Mouse (Mus musculus) myocyte (in vitro differentiated cells): ENCODE measurements around the gene Moxd1. TPM values are rescaled to one million over a fixed set of nuclear protein-coding genes. Genes with fewer than 3 reads are reported as not detected.
"Not testable (repeated sequence)": the region's sequence is repeated elsewhere in the genome, so short reads cannot be mapped to it uniquely, and the experiment has no call there.

ENCODE experiments used
- H3K27me3 ChIP-seq: one replicate; pipeline ENCODE4 v1.6.1; 2011; ENCODE audit not compliant: control insufficient read depth, insufficient read depth, insufficient read length
- H3K36me3 ChIP-seq: one replicate; pipeline ENCODE4 v1.6.1; 2011; ENCODE audit not compliant: control insufficient read depth, insufficient read depth
- H3K4me2 ChIP-seq: one replicate; pipeline ENCODE4 v1.6.1; 2011; ENCODE audit warnings: low read depth, control low read depth
- H3K4me3 ChIP-seq: one replicate; pipeline ENCODE4 v1.5.1; 2011; ENCODE audit warnings: mild to moderate bottlenecking, control low read depth, moderate library complexity
- H3K79me2 ChIP-seq: one replicate; pipeline ENCODE4 v1.6.1; 2011; ENCODE audit not compliant: control insufficient read depth, insufficient read depth
- H3ac ChIP-seq: one replicate; pipeline ENCODE4 v1.6.1; 2011; ENCODE audit not compliant: control insufficient read depth, insufficient read length
- CEBPB ChIP-seq: IDR thresholded peaks from 2 replicates; pipeline ENCODE4 v1.6.1; 2011; ENCODE audit warnings: mild to moderate bottlenecking, moderate library complexity; ENCODE audit not compliant: poor library complexity, insufficient read depth, severe bottlenecking
- E2F4 ChIP-seq: IDR thresholded peaks from one replicate; pipeline ENCODE4 v1.6.1; 2011; ENCODE audit warnings: mild to moderate bottlenecking, control low read depth, moderate library complexity; ENCODE audit not compliant: insufficient read depth
- MAX ChIP-seq: IDR thresholded peaks from one replicate; pipeline ENCODE4 v1.6.1; 2011; ENCODE audit warnings: low read depth, mild to moderate bottlenecking, control low read depth
- MYOD1 ChIP-seq, 3 experiments: IDR thresholded peaks; one replicate each; pipeline ENCODE4 v1.6.1; 2011; ENCODE audit warnings: control low read depth in 2 of 3, low read depth in 2 of 3, mild to moderate bottlenecking in 2 of 3, moderate library complexity in 1 of 3; ENCODE audit not compliant: insufficient read length in 2 of 3, control insufficient read depth in 1 of 3
- MYOG ChIP-seq, 3 experiments: IDR thresholded peaks; one replicate each; pipeline ENCODE4 v1.6.1; 2011; ENCODE audit warnings: control low read depth in 2 of 3, low read depth in 2 of 3, mild to moderate bottlenecking in 2 of 3; ENCODE audit not compliant: insufficient read length in 2 of 3, control insufficient read depth in 1 of 3, insufficient read depth in 1 of 3
- POLR2A ChIP-seq: IDR thresholded peaks from one replicate; pipeline ENCODE4 v1.6.1; 2011; ENCODE audit warnings: low read depth, mild to moderate bottlenecking, control low read depth, moderate library complexity; ENCODE audit not compliant: insufficient read length
- POLR2AphosphoS2 ChIP-seq: IDR thresholded peaks from one replicate; pipeline ENCODE4 v1.6.1; 2011; ENCODE audit warnings: low read depth, control low read depth; ENCODE audit not compliant: insufficient read length
- REST ChIP-seq: IDR thresholded peaks from one replicate; pipeline ENCODE4 v1.6.1; 2011; ENCODE audit warnings: mild to moderate bottlenecking, control low read depth, moderate library complexity; ENCODE audit not compliant: insufficient read depth, insufficient read length
- SRF ChIP-seq: IDR thresholded peaks from one replicate; pipeline ENCODE4 v1.6.1; 2011; ENCODE audit warnings: low read depth; ENCODE audit not compliant: control insufficient read depth, insufficient read length
- TCF12 ChIP-seq: IDR thresholded peaks from one replicate; pipeline ENCODE4 v1.6.1; 2011; ENCODE audit warnings: mild to moderate bottlenecking, control low read depth; ENCODE audit not compliant: poor library complexity, insufficient read depth, severe bottlenecking
- TCF3 ChIP-seq: IDR thresholded peaks from one replicate; pipeline ENCODE4 v1.6.1; 2011; ENCODE audit warnings: low read depth, control low read depth; ENCODE audit not compliant: insufficient read length
- USF1 ChIP-seq: IDR thresholded peaks from one replicate; pipeline ENCODE4 v1.6.1; 2011; ENCODE audit warnings: low read depth, mild to moderate bottlenecking, control low read depth, moderate library complexity
- polyA plus RNA-seq: library from polyadenylated mRNA; unstranded; fragments of >200 nt; fragmentation: generic; extraction: Trizol; gene quantifications from one replicate; pipeline ENCODE4 v1.2.1, GENCODE M21; 2012; ENCODE audit warnings: missing spikeins

The Moxd1 gene
- polyA plus RNA-seq, 1 experiment, result not detected

GRCm38 (mm10) chr10:24317126-24317836 is 94.0 kb downstream of the Moxd1 start:
- Histone ChIP-seq H3ac (no peak overlapping the region), H3K4me2 (no peak overlapping the region), H3K4me3 (no peak overlapping the region), H3K79me2 (no peaks in the 10 kb centered on the region), H3K27me3 (peaks cover 18% of the 10 kb centered on the region), H3K36me3 (no peaks in the 10 kb centered on the region)
- no peak for TF ChIP-seq REST

- Histone ChIP-seq H3K36me3 (no peaks in the 10 kb centered on the region), H3K79me2 (no peaks in the 10 kb centered on the region), H3K27me3 (peaks cover 24% of the 10 kb centered on the region), H3K4me3 (no peak overlapping the region), H3K4me2 (no peak overlapping the region), H3ac (no peak overlapping the region)
- TF ChIP-seq SRF (no peak), REST (no peak), MAX (no peak), E2F4 (no peak), TCF3 (no peak), POLR2AphosphoS2 (no peak), CEBPB (no peak), USF1 (no peak), POLR2A (no peak), MYOD1 (IDR thresholded peaks at IDR 0.05; ENCODE audit: control insufficient read depth in 1 of 3, insufficient read length in 2 of 3, low read depth in 2 of 3) (no peak), MYOG (IDR thresholded peaks at IDR 0.05; ENCODE audit: control insufficient read depth in 1 of 3, insufficient read depth in 1 of 3, insufficient read length in 2 of 3, low read depth in 2 of 3) (no peak)
Measured at GRCm38 (mm10) chr10:24320326-24320725, 97.0 kb downstream of the Moxd1 start.

- Histone ChIP-seq H3K4me3 (no peak overlapping the region), H3K79me2 (no peaks in the 10 kb centered on the region), H3ac (no peak overlapping the region), H3K27me3 (peaks cover 11% of the 10 kb centered on the region), H3K4me2 (no peak overlapping the region), H3K36me3 (no peaks in the 10 kb centered on the region)
- TF ChIP-seq MYOD1 (IDR thresholded peaks at IDR 0.05; ENCODE audit: control insufficient read depth in 1 of 3, insufficient read length in 2 of 3, low read depth in 2 of 3), result no peak
Measured at GRCm38 (mm10) chr10:24323066-24323465, 99.7 kb downstream of the Moxd1 start.

GRCm38 (mm10) chr10:24327265-24327664 is 103.9 kb downstream of the Moxd1 start:
- H3K36me3 ChIP-seq, H3K4me2 ChIP-seq: not testable (repeated sequence)

GRCm38 (mm10) chr10:24332799-24333198 is 109.5 kb downstream of the Moxd1 start:
- Histone ChIP-seq H3K79me2 (no peaks in the 10 kb centered on the region), H3K4me3 (no peak overlapping the region), H3K36me3 (no peaks in the 10 kb centered on the region), H3K27me3 (no peaks in the 10 kb centered on the region), H3ac (no peak overlapping the region), H3K4me2 (no peak overlapping the region)
- TF ChIP-seq POLR2A, result no peak
- TF ChIP-seq MYOD1 (IDR thresholded peaks at IDR 0.05; ENCODE audit: control insufficient read depth in 1 of 3, insufficient read length in 2 of 3, low read depth in 2 of 3), result no peak
- no peak for TF ChIP-seq TCF3
- TF ChIP-seq MYOG (IDR thresholded peaks at IDR 0.05; ENCODE audit: control insufficient read depth in 1 of 3, insufficient read depth in 1 of 3, insufficient read length in 2 of 3, low read depth in 2 of 3), result no peak
- no peak for TF ChIP-seq POLR2AphosphoS2
- TF ChIP-seq E2F4, result no peak
- no peak for TF ChIP-seq CEBPB
- TF ChIP-seq TCF12, result no peak
- no peak for TF ChIP-seq MAX
- no peak for TF ChIP-seq USF1
- TF ChIP-seq REST, result no peak
- TF ChIP-seq SRF, result no peak

More at GRCm38 (mm10) chr10:24327265-24327664, 103.9 kb downstream of the Moxd1 start:
- H3ac ChIP-seq, H3K27me3 ChIP-seq, H3K4me3 ChIP-seq, H3K79me2 ChIP-seq: not testable (repeated sequence)

- Histone ChIP-seq H3K36me3 (no peaks in the 10 kb centered on the region), H3ac (no peak overlapping the region), H3K27me3 (no peaks in the 10 kb centered on the region), H3K79me2 (no peaks in the 10 kb centered on the region), H3K4me2 (no peak overlapping the region), H3K4me3 (no peak overlapping the region)
- TF ChIP-seq MYOD1 (IDR thresholded peaks at IDR 0.05; ENCODE audit: control insufficient read depth in 1 of 3, insufficient read length in 2 of 3, low read depth in 2 of 3), result no peak
Measured at GRCm38 (mm10) chr10:24339593-24340143, 116.4 kb downstream of the Moxd1 start.
